Mouse (Mus musculus) erythroblast, embryonic 14.5 days (primary cell): ENCODE data around the gene Pilra.

ENCODE experiments used
- GATA1 ChIP-seq: IDR thresholded peaks from 2 replicates; pipeline ENCODE4 v1.6.1; 2012; ENCODE audit warnings: low read length, inconsistent platforms, mixed read lengths
- TAL1 ChIP-seq: IDR thresholded peaks from 3 replicates; pipeline ENCODE4 v1.6.1; 2012; ENCODE audit warnings: low read length, inconsistent platforms, mixed read lengths

GRCm38 (mm10) chr5:137783901-137784540, 52.1 kb downstream of the Pilra start:
- TF ChIP-seq GATA1, result no peak
- no peak for TF ChIP-seq TAL1
